Mouse (Mus musculus): ENCODE results near the gene Abtb2.

DNA sequence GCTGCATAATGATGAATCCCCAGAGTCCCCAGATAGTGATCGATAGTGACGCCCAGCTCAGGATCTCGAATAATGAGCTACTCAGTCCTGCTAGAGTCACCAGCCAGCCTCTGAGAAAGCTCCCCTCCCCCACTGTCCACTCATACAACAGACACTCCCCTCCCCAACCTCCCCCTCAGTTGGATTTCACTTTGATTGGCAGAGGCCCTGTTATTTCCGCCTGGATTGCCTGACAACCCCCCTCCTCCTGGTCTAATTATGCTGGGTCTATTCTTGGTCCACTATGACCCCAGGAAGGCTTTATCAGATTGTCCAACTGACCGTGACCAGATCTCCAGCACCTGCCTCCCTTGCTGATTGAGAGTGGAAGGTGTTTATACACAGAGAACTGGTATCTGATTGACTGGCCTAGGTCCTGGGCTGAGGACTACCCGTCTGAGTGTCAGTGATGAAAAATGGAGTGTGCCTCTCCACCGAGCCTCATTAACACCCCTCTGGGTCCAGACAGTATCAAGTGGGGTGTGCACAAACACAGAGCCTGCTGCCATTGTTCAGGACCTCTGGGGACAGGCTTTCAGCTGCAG, 59.3 kb downstream of the Abtb2 start:
- no peak for TF ChIP-seq POLR2A (IDR thresholded peaks at IDR 0.05; ENCODE audit: low read depth, low read length)
- no peak for TF ChIP-seq CTCF (IDR thresholded peaks at IDR 0.05; ENCODE audit: extremely low read depth, insufficient read depth, insufficient read length, insufficient replicate concordance)
